Mouse (Mus musculus): Measurements from ENCODE around the gene Tns1. TPM values are rescaled to one million over a fixed set of nuclear protein-coding genes. Genes with fewer than 3 reads are reported as not detected.

Gene Tns1
- polyA plus RNA-seq, 1 experiment from 2014 or later, result 20.3 TPM

DNA sequence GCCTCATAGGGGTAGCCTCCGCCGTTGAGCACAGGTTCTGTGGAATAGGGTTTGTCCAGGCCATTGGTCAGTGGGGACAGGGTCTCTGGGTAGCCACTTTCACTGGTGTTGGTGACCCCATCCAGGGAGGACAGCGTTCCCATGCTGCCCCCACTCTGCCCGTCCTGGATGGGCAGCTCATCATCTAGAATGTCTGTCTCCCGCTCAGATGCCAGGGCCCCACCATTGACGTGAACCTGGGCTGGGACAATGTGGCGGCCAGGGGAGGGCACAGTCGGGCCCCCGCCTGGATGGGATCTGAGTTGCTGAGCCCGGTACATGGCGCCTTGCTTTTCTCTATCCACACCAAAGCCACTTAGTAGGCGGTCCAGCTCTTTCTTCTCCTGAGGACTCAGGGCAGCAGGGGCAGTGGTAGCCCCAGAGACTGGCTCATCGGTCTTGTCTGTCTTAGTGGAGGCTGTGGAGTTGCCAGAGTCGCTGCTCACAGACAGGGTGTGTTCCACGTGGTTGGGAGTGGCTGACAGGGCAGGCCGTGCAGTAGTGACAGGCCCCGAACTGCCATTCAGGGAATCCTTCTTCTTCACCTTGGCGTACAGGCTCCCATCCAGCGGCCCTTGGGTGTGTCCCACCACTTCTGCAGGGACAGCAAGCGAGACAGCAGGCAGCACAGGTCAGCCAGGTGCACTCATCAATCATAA, 170.8 kb downstream of the Tns1 start:
- Histone ChIP-seq H3K9me3 (replicated peaks) (no peaks in the 10 kb centered on the region), H3K27me3 (no peaks in the 10 kb centered on the region), H3K9ac (no peak overlapping the region), H3K4me3 (replicated peaks) (no peak overlapping the region), H3K27ac (replicated peaks) (no peak overlapping the region), H3K36me3 (replicated peaks) (peaks cover 39% of the 10 kb centered on the region), H3K4me2 (no peak overlapping the region), H3K4me1 (replicated peaks) (peaks cover 17% of the 10 kb centered on the region; the same call in 1 of the 2 replicates)
- WGBS (ENCODE audit: insufficient replicate concordance), result 80% methylated on average over 20 of the region's 20 CpGs
- ATAC-seq (ENCODE audit: insufficient read depth), result no peak

- no peak overlapping the region for H3K9ac ChIP-seq
- ATAC-seq (ENCODE audit: insufficient read depth), result no peak
- H3K4me1 ChIP-seq (replicated peaks), result peaks cover 11% of the 10 kb centered on the region; the same call in 1 of the 2 replicates
- H3K27me3 ChIP-seq, result no peaks in the 10 kb centered on the region
- 86% methylated on average over 10 of the region's 10 CpGs for WGBS (ENCODE audit: insufficient replicate concordance)
- no peaks in the 10 kb centered on the region for H3K9me3 ChIP-seq (replicated peaks)
- peaks cover 39% of the 10 kb centered on the region for H3K36me3 ChIP-seq (replicated peaks)
- no peak overlapping the region for H3K4me3 ChIP-seq (replicated peaks)
- H3K4me2 ChIP-seq, result no peak overlapping the region
- H3K27ac ChIP-seq (replicated peaks), result no peak overlapping the region
Observed at GRCm38 (mm10) chr1:73952598-73952997, 171.7 kb downstream of the Tns1 start.

DNA sequence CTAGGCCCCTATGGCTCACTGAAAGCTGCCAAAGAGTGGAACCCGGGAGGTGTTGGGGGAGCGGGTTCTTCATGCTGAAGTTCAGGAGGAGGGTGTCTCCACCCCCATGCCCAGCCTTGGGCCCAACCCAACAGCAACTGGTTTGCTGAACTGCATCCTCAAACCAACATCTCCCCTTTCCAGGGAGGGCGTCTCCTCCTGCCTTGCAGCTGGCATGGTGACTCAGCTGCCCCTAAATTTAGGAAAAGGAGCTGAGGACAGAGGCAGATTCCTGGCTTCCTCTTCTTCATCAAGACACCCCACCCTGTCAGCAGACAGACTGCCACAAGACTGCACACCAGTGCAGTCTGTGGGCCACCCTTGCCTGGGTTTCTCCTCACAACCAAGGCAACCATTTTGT, 173.1 kb downstream of the Tns1 start:
- WGBS (ENCODE audit: insufficient replicate concordance), result 78% methylated on average over 3 of the region's 3 CpGs
- H3K4me3 ChIP-seq (replicated peaks), result no peak overlapping the region
- no peak for ATAC-seq (ENCODE audit: insufficient read depth)
- H3K4me2 ChIP-seq, result no peak overlapping the region
- H3K4me1 ChIP-seq (replicated peaks), result 0 out of 2 replicates have a peak, but pooled peaks cover 8% of the 10 kb centered on the region
- H3K27ac ChIP-seq (replicated peaks), result no peak overlapping the region
- no peaks in the 10 kb centered on the region for H3K27me3 ChIP-seq
- no peak overlapping the region for H3K9ac ChIP-seq
- H3K36me3 ChIP-seq (replicated peaks), result peaks cover 39% of the 10 kb centered on the region
- no peaks in the 10 kb centered on the region for H3K9me3 ChIP-seq (replicated peaks)

DNA sequence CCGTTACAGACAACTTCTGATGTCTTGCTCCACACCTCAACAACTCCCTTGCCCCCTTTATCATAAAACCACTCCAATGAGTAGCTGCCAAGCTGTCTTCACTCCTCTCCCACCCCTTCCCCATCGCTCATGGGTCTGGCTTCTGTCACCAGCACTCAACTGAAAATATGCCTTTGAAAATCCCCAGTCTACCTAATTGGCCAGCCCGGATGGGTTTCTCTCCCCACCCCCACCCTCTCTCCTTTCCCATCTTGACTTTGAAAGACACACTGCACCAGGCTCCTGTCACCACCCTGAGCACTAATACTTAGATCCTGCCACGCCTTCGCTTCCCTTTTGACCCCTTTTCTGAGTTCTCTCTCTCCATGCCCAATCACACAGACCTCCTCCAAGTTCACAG, 175.5 kb downstream of the Tns1 start:
- Histone ChIP-seq H3K27ac (replicated peaks) (no peak overlapping the region), H3K36me3 (replicated peaks) (peaks cover 31% of the 10 kb centered on the region), H3K27me3 (no peaks in the 10 kb centered on the region), H3K4me3 (replicated peaks) (no peak overlapping the region), H3K9ac (no peak overlapping the region), H3K4me1 (replicated peaks) (no peaks in the 10 kb centered on the region), H3K4me2 (no peak overlapping the region), H3K9me3 (replicated peaks) (no peaks in the 10 kb centered on the region)
- no peak for ATAC-seq (ENCODE audit: insufficient read depth)
- WGBS (ENCODE audit: insufficient replicate concordance), result 57% methylated on average over 5 of the region's 5 CpGs

DNA sequence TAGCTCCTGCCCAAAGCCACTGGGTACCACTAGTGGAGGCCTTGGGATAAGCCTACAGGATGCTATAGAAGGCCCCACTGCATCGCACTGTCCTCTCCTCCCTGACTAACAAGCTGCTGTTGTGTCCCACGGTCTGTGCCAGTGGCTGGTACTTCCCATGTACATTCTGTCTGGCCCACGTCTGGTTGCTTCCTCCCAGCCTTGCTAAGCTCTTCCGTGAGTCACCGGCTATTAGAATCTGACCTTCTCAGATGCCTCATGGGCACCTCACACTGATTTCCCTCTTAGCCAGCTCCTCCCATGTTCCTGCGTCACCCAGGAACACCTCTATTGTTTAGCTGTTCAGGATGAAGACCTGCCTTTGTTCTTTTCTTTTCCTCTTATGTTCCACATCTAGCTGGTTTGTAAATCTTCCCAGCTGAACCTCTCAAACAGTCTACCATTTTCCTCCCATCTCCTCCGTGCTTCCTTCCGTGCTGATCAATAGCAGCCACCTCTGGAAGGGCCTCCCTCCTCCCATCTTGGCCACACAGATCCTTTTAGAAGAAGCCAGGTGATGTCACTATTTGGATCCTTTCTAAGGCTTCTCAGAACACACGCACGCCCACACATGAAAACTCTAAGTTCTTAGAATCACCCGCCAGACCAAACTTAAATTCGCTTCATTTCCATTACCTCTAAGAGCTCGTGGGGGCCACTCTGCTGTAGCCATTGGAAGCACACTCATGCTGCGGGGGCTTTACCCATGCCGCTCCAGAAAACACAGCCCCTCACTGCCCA, 176.5 kb downstream of the Tns1 start:
- no peak for ATAC-seq (ENCODE audit: insufficient read depth)
- no peak overlapping the region for H3K27ac ChIP-seq (replicated peaks)
- no peak overlapping the region for H3K4me2 ChIP-seq
- H3K27me3 ChIP-seq, result no peaks in the 10 kb centered on the region
- H3K9ac ChIP-seq, result no peak overlapping the region
- H3K4me1 ChIP-seq (replicated peaks), result no peaks in the 10 kb centered on the region
- no peaks in the 10 kb centered on the region for H3K9me3 ChIP-seq (replicated peaks)
- peaks cover 21% of the 10 kb centered on the region for H3K36me3 ChIP-seq (replicated peaks)
- H3K4me3 ChIP-seq (replicated peaks), result no peak overlapping the region
- 65% methylated on average over 15 of the region's 15 CpGs for WGBS (ENCODE audit: insufficient replicate concordance)

DNA sequence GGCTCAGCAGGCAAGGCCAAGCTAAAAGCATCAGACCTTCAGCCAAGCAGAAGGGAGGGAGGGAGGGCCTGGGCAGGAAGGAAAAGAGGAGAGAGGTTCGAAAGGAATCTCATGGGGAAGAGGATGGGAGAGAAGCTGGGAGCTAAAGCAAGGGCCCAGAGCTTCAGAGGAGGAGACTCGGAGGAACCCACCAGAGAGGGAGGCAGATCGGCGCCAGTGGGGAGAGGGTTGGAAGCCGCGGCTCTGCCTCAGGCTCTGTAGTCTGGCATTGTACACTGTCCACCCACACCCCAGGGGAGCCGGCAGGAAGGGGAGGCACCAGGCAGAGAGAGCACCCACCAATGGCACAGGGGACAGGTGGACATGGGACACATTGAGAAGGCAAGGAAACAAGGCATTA, 177.5 kb downstream of the Tns1 start:
- no peak for ATAC-seq (ENCODE audit: insufficient read depth)
- Histone ChIP-seq H3K4me1 (replicated peaks) (no peaks in the 10 kb centered on the region), H3K27me3 (no peaks in the 10 kb centered on the region), H3K9me3 (replicated peaks) (no peaks in the 10 kb centered on the region), H3K36me3 (replicated peaks) (0 out of 2 replicates have a peak, but pooled peaks cover 10% of the 10 kb centered on the region), H3K4me3 (replicated peaks) (no peak overlapping the region), H3K9ac (no peak overlapping the region), H3K4me2 (no peak overlapping the region), H3K27ac (replicated peaks) (no peak overlapping the region)
- 68% methylated on average over 7 of the region's 7 CpGs for WGBS (ENCODE audit: insufficient replicate concordance)

- H3K27me3 ChIP-seq, result no peaks in the 10 kb centered on the region
- H3K9me3 ChIP-seq (replicated peaks), result no peaks in the 10 kb centered on the region
- no peak for ATAC-seq (ENCODE audit: insufficient read depth)
- 0 out of 2 replicates have a peak, but pooled peaks cover 7% of the 10 kb centered on the region for H3K36me3 ChIP-seq (replicated peaks)
- H3K4me3 ChIP-seq (replicated peaks), result no peak overlapping the region
- WGBS (ENCODE audit: insufficient replicate concordance), result 66% methylated on average over 3 of the region's 3 CpGs
- H3K27ac ChIP-seq (replicated peaks), result no peak overlapping the region
- peaks cover 6% of the 10 kb centered on the region; the same call in 1 of the 2 replicates for H3K4me1 ChIP-seq (replicated peaks)
- no peak overlapping the region for H3K4me2 ChIP-seq
- H3K9ac ChIP-seq, result no peak overlapping the region
Observed at GRCm38 (mm10) chr1:73944393-73944792, 179.9 kb downstream of the Tns1 start.

DNA sequence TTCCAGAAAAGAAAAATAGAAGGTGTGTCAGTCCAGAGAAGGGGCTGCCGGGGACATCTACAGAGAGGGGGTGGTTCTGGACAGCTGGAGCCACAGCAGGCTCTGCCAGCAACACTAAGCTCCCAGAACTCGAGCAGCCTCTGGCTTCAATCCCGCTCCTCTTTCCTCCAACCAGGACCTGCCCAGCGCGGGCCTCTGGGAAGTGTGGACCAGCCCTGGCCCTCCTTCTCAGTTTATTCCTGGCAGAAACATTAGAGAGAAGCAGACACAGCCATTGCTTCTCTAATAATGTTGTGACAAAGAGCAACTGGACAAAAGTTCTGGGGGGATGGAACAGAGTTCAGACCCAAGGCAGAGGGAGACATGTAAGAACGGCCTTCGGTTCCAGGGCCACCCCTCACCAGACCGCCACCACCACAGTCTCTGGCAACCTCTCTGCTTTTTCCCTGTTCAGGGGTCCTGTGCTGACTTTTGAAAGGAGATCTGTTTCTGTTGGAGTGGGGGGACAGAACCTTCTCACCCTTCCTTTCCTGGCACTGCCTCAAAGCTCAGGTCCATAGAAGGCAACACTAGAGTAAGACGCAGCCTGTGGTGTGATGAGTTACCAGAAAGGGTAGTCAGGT, 180.5 kb downstream of the Tns1 start:
- no peaks in the 10 kb centered on the region for H3K27me3 ChIP-seq
- no peak overlapping the region for H3K4me3 ChIP-seq (replicated peaks)
- WGBS (ENCODE audit: insufficient replicate concordance), result 76% methylated on average over 9 of the region's 9 CpGs
- no peak for ATAC-seq (ENCODE audit: insufficient read depth)
- H3K4me2 ChIP-seq, result no peak overlapping the region
- no peak overlapping the region for H3K27ac ChIP-seq (replicated peaks)
- no peak overlapping the region for H3K9ac ChIP-seq
- peaks cover 9% of the 10 kb centered on the region; the same call in 1 of the 2 replicates for H3K4me1 ChIP-seq (replicated peaks)
- no peaks in the 10 kb centered on the region for H3K9me3 ChIP-seq (replicated peaks)
- H3K36me3 ChIP-seq (replicated peaks), result 0 out of 2 replicates have a peak, but pooled peaks cover 7% of the 10 kb centered on the region

- H3K27me3 ChIP-seq, result no peaks in the 10 kb centered on the region
- 0 out of 2 replicates have a peak, but pooled peaks cover 11% of the 10 kb centered on the region for H3K36me3 ChIP-seq (replicated peaks)
- no peak overlapping the region for H3K9ac ChIP-seq
- no peak for ATAC-seq (ENCODE audit: insufficient read depth)
- no peak overlapping the region for H3K4me2 ChIP-seq
- H3K4me3 ChIP-seq (replicated peaks), result no peak overlapping the region
- 78% methylated on average over 5 of the region's 5 CpGs for WGBS (ENCODE audit: insufficient replicate concordance)
- H3K27ac ChIP-seq (replicated peaks), result no peak overlapping the region
- H3K4me1 ChIP-seq (replicated peaks), result peaks cover 11% of the 10 kb centered on the region; the same call in 1 of the 2 replicates
- H3K9me3 ChIP-seq (replicated peaks), result no peaks in the 10 kb centered on the region
Observed at GRCm38 (mm10) chr1:73943255-73943654, 181.0 kb downstream of the Tns1 start.

DNA sequence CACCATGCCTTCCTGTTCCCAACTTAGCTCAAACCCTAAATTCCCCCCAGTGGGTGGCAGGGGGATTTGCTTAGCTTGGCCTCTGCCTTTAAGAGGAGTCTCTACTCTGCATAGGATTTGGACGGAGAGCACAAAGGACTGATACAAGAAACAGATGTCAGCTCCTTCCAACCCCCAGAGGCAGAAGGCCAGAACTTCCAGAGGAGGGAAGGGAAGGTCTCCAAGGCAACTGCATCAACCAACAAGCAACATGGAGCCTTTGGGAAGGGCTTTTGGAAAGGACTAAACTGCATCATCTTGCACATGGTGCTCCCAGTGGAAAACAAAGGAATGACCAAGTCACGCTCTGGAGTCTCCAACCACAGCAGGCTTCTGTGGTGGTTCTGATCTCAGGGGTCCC, 182.0 kb downstream of the Tns1 start:
- Histone ChIP-seq H3K9ac (no peak overlapping the region), H3K4me1 (replicated peaks) (peaks cover 11% of the 10 kb centered on the region; the same call in 1 of the 2 replicates), H3K36me3 (replicated peaks) (0 out of 2 replicates have a peak, but pooled peaks cover 14% of the 10 kb centered on the region), H3K27ac (replicated peaks) (no peak overlapping the region), H3K27me3 (no peaks in the 10 kb centered on the region), H3K4me3 (replicated peaks) (no peak overlapping the region), H3K9me3 (replicated peaks) (no peaks in the 10 kb centered on the region), H3K4me2 (no peak overlapping the region)
- no peak for ATAC-seq (ENCODE audit: insufficient read depth)
- WGBS (ENCODE audit: insufficient replicate concordance), result 70% methylated on average over 2 of the region's 2 CpGs

- Histone ChIP-seq H3K4me2 (no peak overlapping the region), H3K36me3 (replicated peaks) (0 out of 2 replicates have a peak, but pooled peaks cover 14% of the 10 kb centered on the region), H3K4me3 (replicated peaks) (no peak overlapping the region), H3K27ac (replicated peaks) (no peak overlapping the region), H3K27me3 (no peaks in the 10 kb centered on the region), H3K9ac (no peak overlapping the region), H3K9me3 (replicated peaks) (no peaks in the 10 kb centered on the region), H3K4me1 (replicated peaks) (peaks cover 11% of the 10 kb centered on the region; the same call in 1 of the 2 replicates)
- WGBS (ENCODE audit: insufficient replicate concordance), result 69% methylated on average over 9 of the region's 9 CpGs
- no peak for ATAC-seq (ENCODE audit: insufficient read depth)
Observed at GRCm38 (mm10) chr1:73941697-73942096, 182.6 kb downstream of the Tns1 start.

Data from liver, embryonic 15.5 days (tissue).